Mouse (Mus musculus) mature B cell (primary cell): Measurements from ENCODE around the gene Gm49425.
"Not testable (repeated sequence)": the region's sequence is repeated elsewhere in the genome, so short reads cannot be mapped to it uniquely, and the experiment has no call there.

Experiments
- in situ Hi-C: fragments of 300-500 bp; cut with MboI; formaldehyde crosslinking; loops from 2 replicates; pipeline ENCODE4 v1.14.3; 2019

The Gm49425 gene

GRCm38 (mm10) chr15:101517161-101517560 is at the start of gene Gm49425:
Gene Gm49425 (minus strand): TSS chr15:101517261.
- in situ Hi-C loops, result not testable (repeated sequence)

GRCm38 (mm10) chr15:101562850-101563249 is 45.8 kb upstream of the Gm49425 start, which contains the start of gene Krt90:
Gene Krt90 (minus strand): TSS chr15:101562950.
- in situ Hi-C loops, result no loop called here

GRCm38 (mm10) chr15:101558034-101558646 is 41.1 kb upstream of the Gm49425 start:
- in situ Hi-C loops, result no loop called here

GRCm38 (mm10) chr15:101553169-101553568 is 36.1 kb upstream of the Gm49425 start:
- in situ Hi-C loops, result no loop called here

GRCm38 (mm10) chr15:101552188-101552587 is 35.1 kb upstream of the Gm49425 start:
- in situ Hi-C loops, result no loop called here

- in situ Hi-C loops, result no loop called here
Observed at GRCm38 (mm10) chr15:101550567-101550966, 33.5 kb upstream of the Gm49425 start, which contains the start of gene Krt82. Gene Krt82 (minus strand): TSS chr15:101550667.

- in situ Hi-C loops, result no loop called here
Observed at GRCm38 (mm10) chr15:101544478-101544877, 27.4 kb upstream of the Gm49425 start.

GRCm38 (mm10) chr15:101542543-101542942 is 25.5 kb upstream of the Gm49425 start:
- in situ Hi-C loops, result no loop called here

GRCm38 (mm10) chr15:101538580-101538900 is 21.5 kb upstream of the Gm49425 start:
- in situ Hi-C loops, result no loop called here

- in situ Hi-C loops, result no loop called here
Observed at GRCm38 (mm10) chr15:101537864-101538579, 21.0 kb upstream of the Gm49425 start.

GRCm38 (mm10) chr15:101536054-101536850 is 19.2 kb upstream of the Gm49425 start:
- in situ Hi-C loops, result no loop called here

- in situ Hi-C loops, result no loop called here
Observed at GRCm38 (mm10) chr15:101532720-101533119, 15.7 kb upstream of the Gm49425 start, which contains the start of gene Krt84. Gene Krt84 (minus strand): TSS chr15:101532820.

GRCm38 (mm10) chr15:101522556-101523232 is 5.6 kb upstream of the Gm49425 start:
- in situ Hi-C loops, result no loop called here

- in situ Hi-C loops, result no loop called here
Observed at GRCm38 (mm10) chr15:101519792-101520191, 2.7 kb upstream of the Gm49425 start.

GRCm38 (mm10) chr15:101508247-101508646 is 8.8 kb downstream of the Gm49425 start:
- in situ Hi-C loops, result no loop called here

GRCm38 (mm10) chr15:101506896-101507758 is 9.9 kb downstream of the Gm49425 start:
- in situ Hi-C loops, result no loop called here

- in situ Hi-C loops, result no loop called here
Observed at GRCm38 (mm10) chr15:101497181-101497580, 19.9 kb downstream of the Gm49425 start.

- in situ Hi-C loops, result no loop called here
Observed at GRCm38 (mm10) chr15:101495266-101495665, 21.8 kb downstream of the Gm49425 start.

GRCm38 (mm10) chr15:101494203-101494602 is 22.9 kb downstream of the Gm49425 start:
- in situ Hi-C loops, result no loop called here

GRCm38 (mm10) chr15:101493713-101494112 is 23.3 kb downstream of the Gm49425 start:
- in situ Hi-C loops, result no loop called here

GRCm38 (mm10) chr15:101492718-101493117 is 24.3 kb downstream of the Gm49425 start:
- in situ Hi-C loops, result no loop called here
